Mouse (Mus musculus) neural tube, embryonic 11.5 days (tissue): ENCODE data around the gene Nrg4. TPM values are rescaled to one million over a fixed set of nuclear protein-coding genes. Genes with fewer than 3 reads are reported as not detected.

Source experiments
- ATAC-seq: fragments of 200-750 bp; cut with Nextera tagmentation; 2 replicates; pipeline ENCODE4 v1.8.0; 2017; ENCODE audit warnings: moderate number of reproducible peaks, mild to moderate bottlenecking, moderate TSS enrichment, moderate library complexity; ENCODE audit not compliant: insufficient read depth, low FRiP score, low TSS enrichment
- DNase-seq: peaks from one replicate; pipeline ENCODE4 v3.0.0-alpha.2; 2015; ENCODE audit warnings: low spot score
- H3K27ac ChIP-seq: fragments of 300-500 bp; sonication (generic); 2 replicates; pipeline ENCODE4 v1.5.1; 2014; ENCODE audit warnings: low read depth, mild to moderate bottlenecking, low read length
- H3K27me3 ChIP-seq: fragments of 300-500 bp; sonication (generic); 2 replicates; pipeline ENCODE4 v1.6.1; 2014; ENCODE audit warnings: mild to moderate bottlenecking, low read length, mixed read lengths; ENCODE audit not compliant: control insufficient read depth, insufficient read depth
- H3K36me3 ChIP-seq: fragments of 300-500 bp; sonication (generic); 2 replicates; pipeline ENCODE4 v1.6.1; 2014; ENCODE audit warnings: mild to moderate bottlenecking, low read length, moderate library complexity, mixed read lengths; ENCODE audit not compliant: control insufficient read depth, insufficient read depth
- H3K4me1 ChIP-seq: fragments of 300-500 bp; sonication (generic); 2 replicates; pipeline ENCODE4 v1.6.1; 2014; ENCODE audit warnings: low read length, mixed read lengths; ENCODE audit not compliant: control insufficient read depth, insufficient read depth
- H3K4me2 ChIP-seq: fragments of 300-500 bp; sonication (generic); 2 replicates; pipeline ENCODE4 v1.6.1; 2014; ENCODE audit warnings: low read depth, mild to moderate bottlenecking, moderate library complexity
- H3K4me3 ChIP-seq: fragments of 300-500 bp; sonication (generic); 2 replicates; pipeline ENCODE4 v1.5.1; 2014; ENCODE audit warnings: low read depth, low read length
- H3K9ac ChIP-seq: fragments of 300-500 bp; sonication (generic); 2 replicates; pipeline ENCODE4 v1.6.1; 2014; ENCODE audit warnings: mild to moderate bottlenecking, low read length
- H3K9me3 ChIP-seq: fragments of 300-500 bp; sonication (generic); 2 replicates; pipeline ENCODE4 v1.6.1; 2016; ENCODE audit warnings: low read length; ENCODE audit not compliant: control insufficient read depth
- WGBS: fragments of 180-500 bp; shearing (Covaris S2); extraction: QIAGEN DNeasy Blood & Tissue Kit; methylation state at CpG from one replicate; pipeline ENCODE4 v1.1.7; 2014; 5-methylcytosine and 5-hydroxymethylcytosine counted together
- polyA plus RNA-seq: library from polyadenylated mRNA; unstranded; fragments of >200 nt; fragmentation: Nextera tagmentation; extraction: Ambion mirVana; gene quantifications from 2 replicates; pipeline ENCODE4 v1.2.1, GENCODE M21; 2014

Gene Nrg4
- polyA plus RNA-seq, 1 experiment from 2014 or later = 1.1 TPM

DNA sequence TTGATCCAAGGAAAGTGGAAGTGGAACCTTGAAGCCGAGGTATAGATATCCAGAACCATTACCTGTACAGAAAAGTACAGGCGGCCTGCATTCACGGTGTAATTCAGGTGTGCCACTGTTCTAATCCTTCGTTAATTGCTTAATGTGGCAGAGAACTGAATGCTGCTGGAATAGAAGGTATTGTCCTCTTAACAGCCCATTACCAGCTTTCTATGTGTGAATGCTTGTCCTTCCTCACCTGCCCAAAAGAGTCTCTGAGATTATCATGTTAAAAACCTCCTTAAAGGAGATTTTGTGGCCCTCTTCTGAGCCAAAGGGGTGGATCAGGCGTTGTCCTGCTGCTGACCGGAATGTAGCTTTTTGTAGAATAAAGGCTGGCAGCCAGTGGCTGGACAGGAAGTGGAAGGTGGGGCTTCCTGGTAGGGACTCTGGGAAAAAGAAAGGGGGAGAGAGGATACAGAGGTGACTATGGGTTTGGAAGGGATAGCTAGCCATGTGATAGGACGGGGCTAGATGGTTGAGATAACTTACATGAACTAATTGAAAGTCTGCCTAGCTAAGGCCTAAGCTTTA lies 101.4 kb downstream of the Nrg4 start:
- 94% methylated on average over 7 of the region's 7 CpGs for WGBS
- Histone ChIP-seq H3K4me1 (no peaks in the 10 kb centered on the region), H3K9ac (no peak overlapping the region), H3K9me3 (no peaks in the 10 kb centered on the region), H3K4me2 (no peak overlapping the region), H3K27me3 (no peaks in the 10 kb centered on the region), H3K27ac (no peak overlapping the region), H3K36me3 (peaks cover 14% of the 10 kb centered on the region), H3K4me3 (no peak overlapping the region)
- DNase-seq = no peak
- ATAC-seq = no peak

DNA sequence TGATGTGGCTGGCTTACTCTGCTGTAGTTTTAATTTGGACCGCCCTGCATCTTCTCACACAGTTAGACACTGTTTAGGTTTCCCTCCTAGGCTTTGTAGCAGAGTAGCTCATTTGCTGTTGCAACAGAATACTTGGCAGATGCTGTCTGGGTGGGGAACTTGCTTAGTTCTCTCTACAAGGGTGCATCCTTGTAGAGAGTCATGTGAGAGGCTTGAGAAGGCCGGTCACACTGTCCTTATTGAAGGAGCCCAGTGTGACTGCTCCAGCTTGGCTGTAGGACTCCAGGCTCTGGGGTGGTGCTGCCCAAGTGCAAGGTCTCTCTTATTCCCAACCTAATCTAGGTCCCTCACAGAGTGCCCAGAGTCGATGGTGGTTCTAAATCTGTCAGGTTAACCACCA lies 109.3 kb downstream of the Nrg4 start:
- no peak overlapping the region for H3K4me3 ChIP-seq

DNA sequence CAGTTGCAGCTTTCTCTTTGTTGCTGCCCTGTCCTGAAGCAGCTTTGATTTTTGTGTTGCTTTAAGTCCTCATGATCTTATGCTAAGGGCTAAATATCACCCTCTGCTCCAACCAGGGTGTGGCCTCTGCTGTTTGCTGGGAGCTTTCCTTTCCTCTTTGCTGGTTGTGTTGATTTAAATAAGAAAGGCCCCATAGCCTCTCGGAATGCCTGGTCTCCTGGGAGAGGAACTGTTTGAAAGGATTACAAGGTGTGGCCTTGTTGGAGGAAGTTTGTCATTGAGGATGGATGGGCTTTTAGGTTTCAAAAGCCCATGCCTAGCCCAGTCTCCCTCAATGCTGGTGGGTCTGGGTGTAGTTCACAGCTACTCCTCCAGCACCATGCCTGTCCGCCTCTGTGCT lies 110.6 kb downstream of the Nrg4 start:
- no peaks in the 10 kb centered on the region for H3K4me1 ChIP-seq
- no peak for DNase-seq
- H3K9ac ChIP-seq = no peak overlapping the region
- no peak for ATAC-seq
- no peaks in the 10 kb centered on the region for H3K9me3 ChIP-seq
- H3K4me3 ChIP-seq = no peak overlapping the region
- H3K36me3 ChIP-seq = peaks cover 21% of the 10 kb centered on the region
- 63% methylated on average over 2 of the region's 2 CpGs for WGBS
- H3K4me2 ChIP-seq = no peak overlapping the region
- no peak overlapping the region for H3K27ac ChIP-seq
- H3K27me3 ChIP-seq = no peaks in the 10 kb centered on the region

More for the DNA sequence above, 109.3 kb downstream of the Nrg4 start:
- ATAC-seq = no peak
- WGBS = 99% methylated on average over 3 of the region's 3 CpGs
- Histone ChIP-seq H3K27ac (no peak overlapping the region), H3K36me3 (peaks cover 25% of the 10 kb centered on the region), H3K4me1 (no peaks in the 10 kb centered on the region), H3K9me3 (no peaks in the 10 kb centered on the region), H3K4me2 (no peak overlapping the region), H3K27me3 (no peaks in the 10 kb centered on the region), H3K9ac (no peak overlapping the region)
- no peak for DNase-seq

DNA sequence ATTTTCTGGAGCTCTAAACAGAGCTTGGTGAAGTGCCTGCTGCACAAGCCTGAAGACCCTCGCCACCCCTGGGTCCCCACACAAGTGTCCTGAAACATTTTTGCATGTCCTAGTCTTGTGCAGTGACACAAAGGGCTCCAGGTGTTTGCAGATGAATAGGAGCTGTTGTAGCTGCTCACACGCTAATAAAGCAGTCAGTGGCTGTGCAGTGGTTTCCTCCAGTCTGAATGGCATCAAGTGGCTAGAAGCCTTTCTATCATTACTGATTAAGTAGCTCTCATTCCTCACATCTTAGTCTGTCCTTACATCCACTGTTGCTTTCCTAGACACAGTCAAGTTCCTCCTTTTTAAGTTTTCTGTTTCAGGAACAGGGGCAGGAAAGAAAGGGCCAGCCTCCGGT lies 111.0 kb downstream of the Nrg4 start:
- Histone ChIP-seq H3K27me3 (no peaks in the 10 kb centered on the region), H3K4me2 (no peak overlapping the region), H3K9ac (no peak overlapping the region), H3K4me3 (no peak overlapping the region), H3K36me3 (peaks cover 18% of the 10 kb centered on the region), H3K4me1 (no peaks in the 10 kb centered on the region), H3K9me3 (no peaks in the 10 kb centered on the region), H3K27ac (no peak overlapping the region)
- no peak for ATAC-seq
- no peak for DNase-seq
- 82% methylated on average over 3 of the region's 3 CpGs for WGBS

DNA sequence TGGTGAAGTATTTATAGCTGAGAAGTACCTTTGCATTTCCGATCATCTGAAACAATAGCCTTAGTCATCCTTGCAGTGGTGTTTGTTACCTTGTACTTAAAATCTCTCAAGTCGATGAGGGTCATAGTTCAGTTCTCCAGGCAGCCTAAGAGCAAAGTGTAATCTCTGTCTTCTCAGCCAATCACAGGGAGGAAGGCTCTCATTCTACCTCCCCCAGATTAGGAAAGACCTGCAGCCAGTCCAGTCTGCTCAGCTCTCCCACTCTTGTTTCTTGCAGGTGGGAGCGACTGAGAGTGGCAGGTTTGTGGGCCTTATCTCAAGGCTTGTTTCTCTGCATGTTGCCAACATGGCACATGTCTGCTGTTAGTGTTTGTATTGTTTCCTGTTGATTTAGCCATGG lies 111.6 kb downstream of the Nrg4 start:
- Histone ChIP-seq H3K36me3 (peaks cover 15% of the 10 kb centered on the region), H3K4me3 (no peak overlapping the region), H3K27me3 (no peaks in the 10 kb centered on the region), H3K4me1 (no peaks in the 10 kb centered on the region; the same call in 1 of the 2 replicates), H3K4me2 (no peak overlapping the region), H3K27ac (no peak overlapping the region), H3K9ac (no peak overlapping the region), H3K9me3 (no peaks in the 10 kb centered on the region)
- 90% methylated on average over 3 of the region's 3 CpGs for WGBS
- ATAC-seq (no peak), DNase-seq (no peak)

DNA sequence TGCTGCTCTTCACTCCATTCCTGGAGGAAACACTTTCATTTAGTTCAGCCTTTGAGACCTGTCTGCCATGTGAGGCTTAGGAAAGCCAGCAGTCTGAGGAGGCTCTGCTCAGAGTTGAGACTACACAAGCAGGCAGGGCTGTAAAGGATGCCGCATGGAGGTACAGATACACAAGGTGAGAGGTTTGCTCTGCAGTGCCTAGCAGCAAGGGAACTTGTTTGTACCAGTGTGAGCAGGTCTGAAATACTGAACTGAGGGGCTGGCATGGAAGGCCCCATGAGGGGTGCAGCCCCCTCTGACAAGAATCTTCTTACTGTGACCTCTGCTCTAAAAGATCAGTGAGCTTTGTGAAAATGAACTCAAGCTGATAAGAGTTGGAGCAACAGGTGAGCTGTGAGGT lies 113.2 kb downstream of the Nrg4 start:
- Histone ChIP-seq H3K36me3 (peaks cover 11% of the 10 kb centered on the region), H3K9ac (no peak overlapping the region), H3K4me1 (peaks cover 8% of the 10 kb centered on the region), H3K4me2 (no peak overlapping the region), H3K27ac (no peak overlapping the region), H3K27me3 (no peaks in the 10 kb centered on the region), H3K9me3 (no peaks in the 10 kb centered on the region), H3K4me3 (no peak overlapping the region)
- no peak for DNase-seq
- ATAC-seq = no peak
- WGBS = 97% methylated on average over 1 of the region's 1 CpGs

DNA sequence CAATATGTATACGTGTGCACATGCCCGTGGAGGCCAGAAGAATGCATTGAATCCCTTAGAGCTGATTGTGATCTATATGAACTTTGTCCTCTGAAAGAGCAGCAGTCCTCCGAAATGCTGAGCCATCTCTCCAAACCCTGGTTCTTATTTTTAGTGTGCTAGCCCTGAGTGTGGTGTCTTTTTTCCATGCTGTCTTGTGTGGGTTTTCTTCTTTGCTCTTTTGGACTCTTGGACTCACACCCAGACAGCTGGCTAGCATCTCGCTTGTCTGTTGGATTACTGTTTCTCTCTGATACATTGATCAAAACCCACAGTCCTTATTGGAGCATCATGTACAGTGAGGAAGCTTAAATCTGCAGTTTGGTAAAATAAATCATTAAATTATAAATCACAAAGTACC lies 115.0 kb downstream of the Nrg4 start:
- Histone ChIP-seq H3K4me1 (peaks cover 14% of the 10 kb centered on the region), H3K9ac (no peak overlapping the region), H3K27me3 (no peaks in the 10 kb centered on the region), H3K36me3 (peaks cover 4% of the 10 kb centered on the region; the same call in 1 of the 2 replicates), H3K4me3 (no peak overlapping the region), H3K27ac (no peak overlapping the region), H3K4me2 (no peak overlapping the region), H3K9me3 (no peaks in the 10 kb centered on the region)
- DNase-seq = no peak
- ATAC-seq = no peak
- 87% methylated on average over 4 of the region's 4 CpGs for WGBS

DNA sequence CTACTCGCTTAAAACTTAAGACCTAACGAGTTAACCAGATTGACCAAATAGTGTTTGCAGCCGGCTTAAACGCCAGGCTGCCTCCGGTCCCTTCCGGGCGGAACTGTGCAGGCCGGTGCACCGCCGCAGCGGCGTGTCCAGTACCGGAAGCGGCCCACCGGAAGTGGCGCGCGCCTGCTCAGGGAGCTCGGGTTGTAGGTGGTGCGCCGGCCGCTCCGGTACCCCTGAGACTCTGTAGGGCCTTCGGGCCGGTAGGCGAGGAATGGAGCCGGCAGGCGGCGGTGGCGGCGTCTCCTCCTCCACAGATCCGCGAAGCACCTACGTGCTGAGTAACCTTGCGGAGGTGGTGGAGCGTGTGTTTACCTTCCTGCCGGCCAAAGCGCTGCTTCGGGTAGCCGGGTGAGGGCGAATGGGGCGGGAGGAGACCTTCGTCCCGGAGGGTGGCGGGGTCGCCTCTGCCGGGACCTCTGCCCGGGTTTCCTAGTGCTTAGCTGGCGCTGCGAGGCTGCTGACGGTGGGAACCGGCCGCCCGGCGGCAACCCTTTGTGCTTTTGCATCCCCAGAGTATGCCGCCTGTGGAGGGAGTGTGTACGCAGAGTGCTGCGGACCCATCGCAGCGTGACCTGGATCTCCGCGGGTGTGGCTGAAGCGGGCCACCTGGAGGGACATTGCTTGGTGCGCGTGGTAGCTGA lies 117.7 kb downstream of the Nrg4 start, which contains the start of gene Fbxo22:
TSS of gene Fbxo22 (plus strand) at position 136 of the 692 bp plus-strand sequence.
- under 1% methylated on average over 64 of the region's 65 CpGs for WGBS

DNA sequence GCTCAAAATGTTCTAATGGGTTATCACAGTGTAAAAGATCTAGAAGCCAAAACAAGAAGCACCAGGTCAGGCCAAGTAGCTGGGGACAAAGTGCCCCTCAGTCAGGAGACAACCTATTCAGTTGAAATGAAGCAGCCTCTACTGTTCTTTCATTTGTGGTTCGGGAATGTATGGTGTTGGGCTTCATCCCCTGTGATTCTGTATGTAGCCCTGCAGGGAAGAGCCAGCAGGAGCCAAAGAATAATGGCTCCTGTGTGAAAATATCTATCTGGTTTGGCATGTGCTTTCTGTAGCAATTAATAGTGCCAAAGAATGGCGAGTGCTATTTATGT lies 118.2 kb downstream of the Nrg4 start:
- ATAC-seq = peak; percentile 18; the same call in 1 of the 2 replicates

More for the DNA sequence above, 117.7 kb downstream of the Nrg4 start, which contains the start of gene Fbxo22:
- Histone ChIP-seq H3K27ac (peak within 1 kb of the TSS; percentile 61), H3K4me2 (peak within 1 kb of the TSS; percentile 78), H3K4me1 (peaks cover 14% of the 10 kb centered on the region), H3K9me3 (no peaks in the 10 kb centered on the region), H3K9ac (peak within 1 kb of the TSS; percentile 72), H3K36me3 (no peaks in the 10 kb centered on the region), H3K4me3 (peak within 1 kb of the TSS; percentile 82), H3K27me3 (no peaks in the 10 kb centered on the region)
- DNase-seq (peak; percentile 92), ATAC-seq (peak; percentile 99)

More for the DNA sequence above, 118.2 kb downstream of the Nrg4 start:
- Histone ChIP-seq H3K4me2 (peak overlapping the region; percentile 78), H3K4me1 (peaks cover 14% of the 10 kb centered on the region), H3K36me3 (no peaks in the 10 kb centered on the region), H3K4me3 (peak overlapping the region; percentile 82), H3K27me3 (no peaks in the 10 kb centered on the region), H3K27ac (peak overlapping the region; percentile 61), H3K9me3 (no peaks in the 10 kb centered on the region), H3K9ac (peak overlapping the region; percentile 72)
- WGBS = 2% methylated on average over 2 of the region's 2 CpGs
- no peak for DNase-seq
